Mouse (Mus musculus): ENCODE measurements around the gene Cyb5r1. TPM values are rescaled to one million over a fixed set of nuclear protein-coding genes. Genes with fewer than 3 reads are reported as not detected.

Gene Cyb5r1
- polyA plus RNA-seq, 1 experiment from 2014 or later, result 37.6 TPM

GRCm38 (mm10) chr1:134414501-134415167 lies 9.3 kb downstream of the Cyb5r1 start:
- peak overlapping the region; percentile 91 for H3K27ac ChIP-seq (ENCODE audit: poor library complexity, severe bottlenecking)
- H3K9ac ChIP-seq, result peak overlapping the region; percentile 59; the same call in 1 of the 2 replicates
- WGBS, result 14% methylated on average over 11 of the region's 11 CpGs
- peaks cover 44% of the 10 kb centered on the region for H3K4me1 ChIP-seq (replicated peaks)
- 0 out of 2 replicates have a peak, but pooled peaks have one; percentile 2 for ATAC-seq (ENCODE audit: insufficient number of reproducible peaks, low FRiP score)
- peaks cover 27% of the 10 kb centered on the region for H3K36me3 ChIP-seq
- H3K9me3 ChIP-seq (replicated peaks), result no peaks in the 10 kb centered on the region
- peak overlapping the region; percentile 78 for H3K4me3 ChIP-seq
- H3K4me2 ChIP-seq, result peak overlapping the region; percentile 72
- H3K27me3 ChIP-seq (replicated peaks), result no peaks in the 10 kb centered on the region

GRCm38 (mm10) chr1:134415168-134415831 lies 9.9 kb downstream of the Cyb5r1 start, which contains the start of gene Adipor1:
TSS of gene Adipor1 (plus strand) at chr1:134415378.
- no peaks in the 10 kb centered on the region for H3K9me3 ChIP-seq (replicated peaks)
- H3K4me1 ChIP-seq (replicated peaks), result peaks cover 51% of the 10 kb centered on the region
- H3K4me2 ChIP-seq, result peak within 1 kb of the TSS; percentile 72
- H3K36me3 ChIP-seq, result peaks cover 21% of the 10 kb centered on the region
- under 1% methylated on average over 73 of the region's 77 CpGs for WGBS
- H3K27ac ChIP-seq (ENCODE audit: poor library complexity, severe bottlenecking), result peak within 1 kb of the TSS; percentile 91
- ATAC-seq (ENCODE audit: insufficient number of reproducible peaks, low FRiP score), result peak; percentile 99
- H3K4me3 ChIP-seq, result peak within 1 kb of the TSS; percentile 78
- peak within 1 kb of the TSS; percentile 94 for H3K9ac ChIP-seq
- H3K27me3 ChIP-seq (replicated peaks), result no peaks in the 10 kb centered on the region

GRCm38 (mm10) chr1:134418414-134418975 lies 13.1 kb downstream of the Cyb5r1 start:
- WGBS, result 46% methylated on average over 2 of the region's 2 CpGs
- H3K4me3 ChIP-seq, result no peak overlapping the region
- no peak for ATAC-seq (ENCODE audit: insufficient number of reproducible peaks, low FRiP score)
- peaks cover 72% of the 10 kb centered on the region for H3K4me1 ChIP-seq (replicated peaks)
- peaks cover 7% of the 10 kb centered on the region; the same call in 1 of the 2 replicates for H3K36me3 ChIP-seq
- no peaks in the 10 kb centered on the region for H3K27me3 ChIP-seq (replicated peaks)
- no peaks in the 10 kb centered on the region for H3K9me3 ChIP-seq (replicated peaks)
- peak overlapping the region; percentile 48; the same call in 1 of the 2 replicates for H3K27ac ChIP-seq (ENCODE audit: poor library complexity, severe bottlenecking)
- H3K4me2 ChIP-seq, result peak overlapping the region; percentile 36; the same call in 1 of the 2 replicates
- no peak overlapping the region for H3K9ac ChIP-seq

GRCm38 (mm10) chr1:134419176-134419575 lies 13.8 kb downstream of the Cyb5r1 start:
- Histone ChIP-seq H3K27ac (ENCODE audit: poor library complexity, severe bottlenecking) (peak overlapping the region; percentile 48), H3K4me2 (peak overlapping the region; percentile 36), H3K9ac (0 out of 2 replicates have a peak overlapping the region, but pooled peaks have one; percentile 10), H3K4me1 (replicated peaks) (peaks cover 73% of the 10 kb centered on the region), H3K4me3 (no peak overlapping the region), H3K27me3 (replicated peaks) (no peaks in the 10 kb centered on the region), H3K36me3 (peaks cover 14% of the 10 kb centered on the region; the same call in 1 of the 2 replicates), H3K9me3 (replicated peaks) (no peaks in the 10 kb centered on the region)
- no peak for ATAC-seq (ENCODE audit: insufficient number of reproducible peaks, low FRiP score)
- WGBS, result 32% methylated on average over 1 of the region's 1 CpGs

GRCm38 (mm10) chr1:134419751-134420458 lies 14.5 kb downstream of the Cyb5r1 start:
- Histone ChIP-seq H3K4me3 (no peak overlapping the region; the same call in 1 of the 2 replicates), H3K9ac (no peak overlapping the region; the same call in 1 of the 2 replicates), H3K36me3 (peaks cover 22% of the 10 kb centered on the region), H3K27me3 (replicated peaks) (no peaks in the 10 kb centered on the region), H3K27ac (ENCODE audit: poor library complexity, severe bottlenecking) (peak overlapping the region; percentile 63), H3K4me1 (replicated peaks) (peaks cover 66% of the 10 kb centered on the region), H3K4me2 (peak overlapping the region; percentile 36), H3K9me3 (replicated peaks) (no peaks in the 10 kb centered on the region)
- ATAC-seq (ENCODE audit: insufficient number of reproducible peaks, low FRiP score), result no peak
- WGBS, result 46% methylated on average over 5 of the region's 5 CpGs

- Histone ChIP-seq H3K27me3 (replicated peaks) (no peaks in the 10 kb centered on the region), H3K36me3 (peaks cover 61% of the 10 kb centered on the region), H3K4me2 (no peak overlapping the region; the same call in 1 of the 2 replicates), H3K27ac (ENCODE audit: poor library complexity, severe bottlenecking) (no peak overlapping the region), H3K9ac (no peak overlapping the region), H3K4me3 (no peak overlapping the region), H3K9me3 (replicated peaks) (no peaks in the 10 kb centered on the region), H3K4me1 (replicated peaks) (peaks cover 51% of the 10 kb centered on the region)
- WGBS, result 62% methylated on average over 10 of the region's 10 CpGs
- peak; percentile 69 for ATAC-seq (ENCODE audit: insufficient number of reproducible peaks, low FRiP score)
Measured at GRCm38 (mm10) chr1:134423911-134424310, 18.6 kb downstream of the Cyb5r1 start.

- H3K27ac ChIP-seq (ENCODE audit: poor library complexity, severe bottlenecking), result peak overlapping the region; percentile 69
- peak; percentile 92 for ATAC-seq (ENCODE audit: insufficient number of reproducible peaks, low FRiP score)
Measured at GRCm38 (mm10) chr1:134426289-134426688, 20.9 kb downstream of the Cyb5r1 start.

GRCm38 (mm10) chr1:134433002-134433401 lies 27.6 kb downstream of the Cyb5r1 start:
- H3K4me1 ChIP-seq (replicated peaks), result no peaks in the 10 kb centered on the region
- no peak overlapping the region for H3K9ac ChIP-seq
- WGBS, result 87% methylated on average over 10 of the region's 10 CpGs
- H3K9me3 ChIP-seq (replicated peaks), result no peaks in the 10 kb centered on the region
- no peaks in the 10 kb centered on the region for H3K27me3 ChIP-seq (replicated peaks)
- H3K4me2 ChIP-seq, result no peak overlapping the region
- H3K36me3 ChIP-seq, result peaks cover 55% of the 10 kb centered on the region
- H3K27ac ChIP-seq (ENCODE audit: poor library complexity, severe bottlenecking), result no peak overlapping the region
- no peak overlapping the region for H3K4me3 ChIP-seq
- ATAC-seq (ENCODE audit: insufficient number of reproducible peaks, low FRiP score), result no peak

More at GRCm38 (mm10) chr1:134426289-134426688, 20.9 kb downstream of the Cyb5r1 start:
- Histone ChIP-seq H3K9ac (peak overlapping the region; percentile 25; the same call in 1 of the 2 replicates), H3K36me3 (peaks cover 82% of the 10 kb centered on the region), H3K4me2 (no peak overlapping the region), H3K4me1 (replicated peaks) (peaks cover 27% of the 10 kb centered on the region), H3K9me3 (replicated peaks) (no peaks in the 10 kb centered on the region), H3K27me3 (replicated peaks) (no peaks in the 10 kb centered on the region), H3K4me3 (no peak overlapping the region)
- WGBS, result 6% methylated on average over 5 of the region's 5 CpGs

DNA sequence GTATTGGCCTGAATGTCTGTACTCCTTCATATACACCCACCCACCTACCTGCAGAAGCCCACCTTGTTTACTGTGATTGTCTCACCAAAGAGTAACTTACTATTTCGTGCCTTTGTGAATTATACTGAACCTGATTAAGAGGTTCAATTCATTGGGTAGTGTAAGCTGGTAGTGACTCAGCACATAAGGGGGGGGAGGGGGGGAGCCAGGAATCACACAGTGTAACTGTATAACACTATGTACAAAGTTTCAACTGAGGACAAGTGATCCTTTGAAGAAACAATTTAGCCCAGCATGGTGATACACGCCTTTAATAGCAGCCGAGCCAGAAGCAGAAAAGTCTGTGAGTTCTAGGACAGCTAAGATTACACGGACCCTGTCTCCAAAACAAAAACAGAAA lies 28.1 kb downstream of the Cyb5r1 start:
- Histone ChIP-seq H3K36me3 (peaks cover 50% of the 10 kb centered on the region), H3K9me3 (replicated peaks) (no peaks in the 10 kb centered on the region), H3K4me3 (no peak overlapping the region), H3K27me3 (replicated peaks) (no peaks in the 10 kb centered on the region), H3K4me1 (replicated peaks) (no peaks in the 10 kb centered on the region), H3K9ac (no peak overlapping the region), H3K27ac (ENCODE audit: poor library complexity, severe bottlenecking) (no peak overlapping the region), H3K4me2 (no peak overlapping the region)
- WGBS, result 89% methylated on average over 4 of the region's 4 CpGs
- no peak for ATAC-seq (ENCODE audit: insufficient number of reproducible peaks, low FRiP score)

DNA sequence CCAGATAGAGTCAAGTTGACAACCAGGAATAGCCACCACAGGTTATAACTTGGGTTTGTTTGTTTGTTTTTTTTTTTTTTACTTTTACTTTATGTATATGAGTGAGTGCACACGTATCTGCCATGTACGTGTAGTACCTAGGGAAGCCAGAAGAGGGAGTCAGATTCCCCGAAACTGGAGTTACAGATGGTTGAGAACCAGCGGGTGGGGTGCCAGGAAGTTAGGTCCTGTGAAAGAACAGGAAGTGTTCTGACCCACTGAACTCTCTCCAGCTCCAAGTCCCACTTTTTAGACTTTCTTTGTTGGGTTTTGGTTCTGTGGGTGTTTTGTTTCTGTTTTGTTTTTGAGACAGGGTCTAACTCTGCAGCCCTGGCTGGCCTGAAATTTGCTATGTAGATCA lies 30.1 kb downstream of the Cyb5r1 start:
- Histone ChIP-seq H3K4me2 (no peak overlapping the region), H3K27me3 (replicated peaks) (no peaks in the 10 kb centered on the region), H3K9me3 (replicated peaks) (no peaks in the 10 kb centered on the region), H3K27ac (ENCODE audit: poor library complexity, severe bottlenecking) (no peak overlapping the region), H3K4me1 (replicated peaks) (no peaks in the 10 kb centered on the region), H3K9ac (no peak overlapping the region), H3K36me3 (peaks cover 32% of the 10 kb centered on the region), H3K4me3 (no peak overlapping the region)
- no peak for ATAC-seq (ENCODE audit: insufficient number of reproducible peaks, low FRiP score)
- 29% methylated on average over 4 of the region's 4 CpGs for WGBS

All from heart, embryonic 12.5 days (tissue).